ENCODE assay signal across 10 mouse cellular contexts in genomic region chr15:37042559-37042958, GRCm38 (mm10). TPM values are rescaled to one million over a fixed set of nuclear protein-coding genes. Genes with fewer than 3 reads are reported as not detected.
A peak's percentile ranks its signal among the peaks of the same experiment; 100 is the strongest.
DNase-seq lines count a peak whose midpoint lies in the region; ATAC-seq lines count a peak whose summit lies in the region.
"Had no signal": no experiment of that assay in that cellular context is flagged by ENCODE, and none has a peak within 500 bp of the region (broad histone marks: within the 10 kb centered on the region; RNA-seq: fewer than 3 reads in every experiment).

No protein-coding gene starts in this region.

- H3K4me3 ChIP-seq in megakaryocyte, embryonic 14.5 days (replicated peaks) = peak overlapping the region; percentile 29
- H3K4me3 ChIP-seq: embryonic facial prominence, embryonic 15.5 days; limb, embryonic 13.5 days had no signal

- ATAC-seq in megakaryocyte, adult 5-6 weeks (ENCODE audit: poor library complexity, severe bottlenecking) = no peak
- no peak for ATAC-seq in activated CD4-positive, CD25-positive, alpha-beta regulatory T cell, adult 4 months

- peak; percentile 76 to 79 for DNase-seq in frontal cortex, postnatal 36 days (ENCODE audit: low spot score in 2 of 2)
- peak; percentile 47 for DNase-seq in left cerebral cortex, adult 11 months (ENCODE audit: low spot score)
- peak; percentile 66 to 69 for DNase-seq in right cerebral cortex, postnatal 36 days (ENCODE audit: low spot score in 2 of 2)
- no peak for DNase-seq in adrenal gland, postnatal 4 days (ENCODE audit: low spot score in 2 of 2)
- DNase-seq in MN1 (ENCODE audit: low spot score) = no peak

- H3K9me3 ChIP-seq in megakaryocyte, embryonic 14.5 days = no peaks in the 10 kb centered on the region
- H3K9me3 ChIP-seq: embryonic facial prominence, embryonic 15.5 days; limb, embryonic 13.5 days had no signal

- H3K4me1 ChIP-seq in megakaryocyte, embryonic 14.5 days = peaks cover 86% of the 10 kb centered on the region
- H3K4me1 ChIP-seq: embryonic facial prominence, embryonic 15.5 days; limb, embryonic 13.5 days had no signal

- H3K27me3 ChIP-seq in megakaryocyte, embryonic 14.5 days (replicated peaks) = no peaks in the 10 kb centered on the region
- H3K27me3 ChIP-seq: embryonic facial prominence, embryonic 15.5 days; limb, embryonic 13.5 days had no signal

- peaks cover 9% of the 10 kb centered on the region for H3K36me3 ChIP-seq in megakaryocyte, embryonic 14.5 days (replicated peaks; ENCODE audit: low read length)
- H3K36me3 ChIP-seq: embryonic facial prominence, embryonic 15.5 days; limb, embryonic 13.5 days had no signal

RNA-seq across cellular contexts. Expression of gene Zfp706, which starts 35.0 kb away (rescaled TPM):
- 23.0 and 24.7 TPM in 2 replicates for polyA plus RNA-seq in megakaryocyte, embryonic 14.5 days (2012; ENCODE audit: insufficient read depth, low replicate concordance)
- 291 and 313 TPM in 2 replicates for total RNA-seq in megakaryocyte, adult 5-6 weeks (2015)
- 41.3 and 67.5 TPM in 2 replicates for total RNA-seq in megakaryocyte, adult 5-6 weeks (2017)
- 100 to 1,000 TPM; 467 to 529 TPM for polyA plus RNA-seq in activated CD4-positive, CD25-positive, alpha-beta regulatory T cell, adult 4 months (2017; shearing (Covaris generic))
- total RNA-seq in adrenal gland, postnatal 4 days (2021) = 100 to 1,000 TPM; 207 to 215 TPM

Comparison
In these comparisons a context has a peak if more than half of its experiments do, and no peak if none do; other contexts are left out.
1. DNase-seq: peak in frontal cortex, postnatal 36 days (2 of 2), left cerebral cortex, adult 11 months (single experiment) and right cerebral cortex, postnatal 36 days (2 of 2); none in adrenal gland, postnatal 4 days (0 of 2) and MN1 (single experiment).